Mouse (Mus musculus): ENCODE results near the gene Tmem163.

- TF ChIP-seq CTCF (IDR thresholded peaks at IDR 0.05; ENCODE audit: extremely low read depth, insufficient read depth, insufficient read length, insufficient replicate concordance) (no peak), POLR2A (IDR thresholded peaks at IDR 0.05; ENCODE audit: low read depth, low read length) (no peak)
Observed at GRCm38 (mm10) chr1:127537204-127538038, 141.9 kb downstream of the Tmem163 start.
